Comparison of ENCODE assay signal across 8 mouse cellular contexts in genomic region chr10:67646659-67647559, GRCm38 (mm10).
DNase-seq lines count a peak whose midpoint lies in the region; ATAC-seq lines count a peak whose summit lies in the region.

No protein-coding gene starts in this region.

- H3K36me3 ChIP-seq in kidney, embryonic 14.5 days (ENCODE audit: control insufficient read depth, insufficient read depth, low read length), result no peaks in the 10 kb centered on the region
- H3K36me3 ChIP-seq in heart, embryonic 15.5 days, result no peaks in the 10 kb centered on the region
- H3K36me3 ChIP-seq in liver, embryonic 16.5 days (ENCODE audit: control insufficient read depth, insufficient read depth), result no peaks in the 10 kb centered on the region

- H3K9me3 ChIP-seq in kidney, embryonic 14.5 days (ENCODE audit: control insufficient read depth, low read length), result no peaks in the 10 kb centered on the region
- no peaks in the 10 kb centered on the region for H3K9me3 ChIP-seq in heart, embryonic 15.5 days (replicated peaks)
- H3K9me3 ChIP-seq in liver, embryonic 16.5 days (replicated peaks; ENCODE audit: control insufficient read depth, low read length), result no peaks in the 10 kb centered on the region

- H3K27ac ChIP-seq in kidney, embryonic 14.5 days (ENCODE audit: low read depth, low read length), result no peak overlapping the region
- no peak overlapping the region for H3K27ac ChIP-seq in heart, embryonic 15.5 days
- H3K27ac ChIP-seq in liver, embryonic 16.5 days (ENCODE audit: low read length), result no peak overlapping the region

- WGBS in kidney, embryonic 14.5 days, result 11% methylated on average over 14 of the region's 14 CpGs
- 23% methylated on average over 14 of the region's 14 CpGs for WGBS in heart, embryonic 15.5 days
- WGBS in liver, embryonic 16.5 days (ENCODE audit: insufficient replicate concordance), result 13% methylated on average over 14 of the region's 14 CpGs

- 0 out of 2 replicates have a peak overlapping the region, but pooled peaks have one; percentile 4 for H3K4me3 ChIP-seq in kidney, embryonic 14.5 days (ENCODE audit: low read length)
- peak overlapping the region; percentile 33 for H3K4me3 ChIP-seq in heart, embryonic 15.5 days
- H3K4me3 ChIP-seq in liver, embryonic 16.5 days (ENCODE audit: low read depth, low read length), result 0 out of 2 replicates have a peak overlapping the region, but pooled peaks have one; percentile 16

- peaks cover 20% of the 10 kb centered on the region; the same call in 1 of the 2 replicates for H3K4me1 ChIP-seq in kidney, embryonic 14.5 days (ENCODE audit: control insufficient read depth, insufficient read depth, low read length)
- peaks cover 30% of the 10 kb centered on the region for H3K4me1 ChIP-seq in heart, embryonic 15.5 days (replicated peaks)
- H3K4me1 ChIP-seq in liver, embryonic 16.5 days (ENCODE audit: control insufficient read depth, low read depth, low read length), result peaks cover 6% of the 10 kb centered on the region; the same call in 1 of the 2 replicates

- no peaks in the 10 kb centered on the region for H3K27me3 ChIP-seq in kidney, embryonic 14.5 days (ENCODE audit: control insufficient read depth, insufficient read depth, low read length)
- H3K27me3 ChIP-seq in heart, embryonic 15.5 days, result no peaks in the 10 kb centered on the region
- H3K27me3 ChIP-seq in liver, embryonic 16.5 days (ENCODE audit: control insufficient read depth, insufficient read depth, low read depth, low read length), result no peaks in the 10 kb centered on the region

- ATAC-seq in kidney, embryonic 14.5 days (ENCODE audit: low FRiP score, low TSS enrichment), result no peak
- ATAC-seq in activated CD4-positive, CD25-positive, alpha-beta regulatory T cell, adult 4 months, result peak; percentile 53
- ATAC-seq in heart, embryonic 15.5 days (replicated peaks; ENCODE audit: insufficient number of reproducible peaks, insufficient read depth, low FRiP score, low read depth), result no peak
- ATAC-seq in liver, embryonic 16.5 days (ENCODE audit: low read depth), result no peak

- no peak for DNase-seq in kidney, postnatal 10 days
- DNase-seq in retina, postnatal 1 day, result peak; percentile 48
- no peak for DNase-seq in adrenal gland, postnatal 14 days
- DNase-seq in ovary, postnatal 10 days (ENCODE audit: low spot score), result no peak

- peak overlapping the region; percentile 25 for H3K4me2 ChIP-seq in kidney, embryonic 14.5 days (replicated peaks; ENCODE audit: low read depth, low read length)
- H3K4me2 ChIP-seq in heart, embryonic 15.5 days, result peak overlapping the region; percentile 57
- H3K4me2 ChIP-seq in liver, embryonic 16.5 days (ENCODE audit: low read depth, low read length), result peak overlapping the region; percentile 52

- no peak overlapping the region for H3K9ac ChIP-seq in kidney, embryonic 14.5 days (ENCODE audit: low read depth, low read length)
- H3K9ac ChIP-seq in heart, embryonic 15.5 days, result no peak overlapping the region
- H3K9ac ChIP-seq in liver, embryonic 16.5 days (ENCODE audit: low read depth, low read length), result no peak overlapping the region
